Mouse (Mus musculus) T-helper 2 cell (primary cell): Measurements from ENCODE around the gene Bbip1.
"Not testable (repeated sequence)": the region's sequence is repeated elsewhere in the genome, so short reads cannot be mapped to it uniquely, and the experiment has no call there.

Source experiments
- in situ Hi-C: fragments of 300-600 bp; cut with MboI, MseI; formaldehyde crosslinking; loops from one replicate; pipeline ENCODE4 v1.15.1; 2025; ENCODE audit warnings: high pct_unique_total_duplicates

Bbip1 gene

DNA sequence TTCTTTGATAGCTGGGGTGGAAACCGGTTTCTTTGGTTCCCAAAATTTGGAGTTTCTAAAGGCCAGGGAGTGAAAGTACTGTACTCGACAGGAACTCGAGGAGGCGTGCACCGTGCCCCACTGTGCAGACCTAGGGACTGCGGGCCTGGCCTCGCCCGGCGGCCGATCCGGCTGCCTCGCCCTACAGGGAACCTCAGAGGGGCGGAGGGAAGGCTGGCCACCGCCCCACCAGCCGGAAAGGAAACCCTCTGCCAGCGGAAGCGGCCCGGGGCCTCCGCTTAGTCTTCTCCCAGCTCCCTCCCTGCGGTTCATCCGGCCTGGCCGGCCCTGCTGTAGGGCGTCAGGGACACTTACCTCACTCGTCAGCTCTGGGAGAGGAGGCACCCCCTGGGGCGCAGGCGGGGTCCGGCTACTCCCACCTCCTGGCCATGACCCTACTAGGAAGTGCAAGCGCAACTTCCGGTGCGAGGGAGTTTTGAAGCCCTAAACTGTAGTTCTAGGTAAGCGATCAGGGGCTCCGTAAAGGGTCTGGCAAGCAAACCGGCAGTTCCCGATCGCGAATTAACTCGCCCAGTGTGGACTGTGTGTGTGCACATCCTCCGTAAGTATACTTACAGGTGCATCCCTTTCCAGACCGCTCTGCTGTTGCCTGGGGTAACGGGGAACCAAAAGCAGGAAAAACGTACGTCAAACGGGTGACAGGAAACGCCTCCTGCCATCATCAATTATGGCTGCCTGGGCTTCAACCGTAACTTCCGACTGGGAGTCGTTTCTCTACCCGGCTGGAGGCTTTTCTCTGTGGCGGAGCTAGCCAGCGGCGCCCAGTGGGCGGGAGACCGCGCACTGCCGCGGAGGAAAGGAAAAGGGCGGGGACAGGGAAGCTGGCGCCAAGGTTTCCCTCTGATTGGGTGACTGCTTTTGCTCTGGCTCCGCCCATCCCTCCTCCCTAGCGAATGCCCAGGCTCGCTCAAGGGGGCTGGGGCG is at the start of gene Bbip1, which contains the start of gene Shoc2:
Gene Bbip1 (minus strand): TSS at position 826 of the 984 bp plus-strand sequence.
Gene Shoc2 (plus strand): TSS at position 505 of the 984 bp plus-strand sequence.
- in situ Hi-C loops: no loop called here

DNA sequence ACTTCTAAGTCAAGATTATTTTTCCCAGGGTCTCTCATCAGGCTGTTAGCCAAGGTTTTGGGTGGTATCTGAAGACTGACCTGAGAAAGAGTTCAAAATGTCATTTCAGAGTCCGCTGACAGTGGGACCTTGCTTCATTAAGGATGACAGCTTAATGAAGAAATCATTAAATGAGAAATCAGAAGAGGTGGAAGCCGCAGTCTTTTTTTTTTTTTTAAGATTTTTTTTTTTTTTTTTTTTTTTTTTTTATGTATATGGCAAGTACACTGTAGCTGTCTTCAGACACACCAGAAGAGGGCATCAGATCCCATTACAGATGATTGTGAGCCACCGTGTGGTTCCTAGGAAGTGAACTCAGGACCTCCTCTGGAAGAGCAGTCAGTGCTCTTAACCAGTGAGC is 49.4 kb upstream of the Bbip1 start:
- in situ Hi-C loops: no loop called here

DNA sequence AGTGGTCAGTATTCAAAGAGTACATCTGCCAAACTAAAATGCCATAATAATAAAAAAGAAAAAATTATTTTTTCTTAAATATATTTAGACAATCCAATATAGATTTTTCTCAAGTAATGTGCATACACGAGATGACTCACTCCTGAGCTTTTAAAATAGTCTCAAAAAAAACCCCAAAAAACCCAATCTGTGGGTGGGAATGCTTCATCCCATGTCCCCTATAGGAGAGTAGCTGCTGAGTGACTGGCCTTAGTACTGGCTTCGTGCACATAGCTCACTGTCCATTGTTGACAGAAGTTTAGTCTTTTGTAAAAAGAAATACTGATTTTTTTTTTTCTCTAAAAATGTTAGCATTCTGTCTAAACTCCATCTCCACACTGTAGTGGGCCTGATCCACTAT is 46.1 kb upstream of the Bbip1 start:
- in situ Hi-C loops: no loop called here

GRCm38 (mm10) chr19:53984628-53985027 is 40.2 kb upstream of the Bbip1 start:
- in situ Hi-C loops: no loop called here

GRCm38 (mm10) chr19:53983336-53983735 is 38.9 kb upstream of the Bbip1 start:
- in situ Hi-C loops: no loop called here

GRCm38 (mm10) chr19:53982041-53982440 is 37.6 kb upstream of the Bbip1 start:
- in situ Hi-C loops: no loop called here

GRCm38 (mm10) chr19:53973656-53974055 is 29.2 kb upstream of the Bbip1 start:
- in situ Hi-C loops: no loop called here

- in situ Hi-C loops: no loop called here
These were observed 27.5 kb upstream of the Bbip1 start for GRCm38 (mm10) chr19:53971938-53972337.

DNA sequence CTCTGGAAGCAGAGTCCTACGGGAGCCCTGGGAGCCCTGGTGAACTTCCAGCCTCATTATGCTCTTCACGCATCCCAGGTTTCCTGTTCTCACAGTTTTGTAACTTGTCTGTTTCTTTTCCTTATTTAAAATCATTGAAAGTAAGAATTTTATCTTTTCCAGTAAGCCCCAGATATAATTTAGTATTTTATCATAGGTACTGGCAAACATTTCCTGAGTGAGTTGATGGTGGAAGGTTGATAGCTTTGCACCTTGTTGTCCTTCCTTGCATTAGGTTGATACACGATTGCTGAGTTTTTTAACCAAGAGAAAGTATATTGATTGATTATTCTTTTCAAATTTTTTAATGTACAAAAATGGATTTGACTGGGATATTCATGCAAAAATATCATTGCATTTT is 24.8 kb upstream of the Bbip1 start:
- in situ Hi-C loops: no loop called here

GRCm38 (mm10) chr19:53964910-53965633 is 20.6 kb upstream of the Bbip1 start:
- in situ Hi-C loops: no loop called here

- in situ Hi-C loops: not testable (repeated sequence)
These were observed 19.9 kb upstream of the Bbip1 start for GRCm38 (mm10) chr19:53964347-53964746.

- in situ Hi-C loops: no loop called here
These were observed 18.1 kb upstream of the Bbip1 start for GRCm38 (mm10) chr19:53962511-53962910.

- in situ Hi-C loops: no loop called here
These were observed 13.1 kb upstream of the Bbip1 start for GRCm38 (mm10) chr19:53957513-53957912.

GRCm38 (mm10) chr19:53945171-53946042 is 980 bp upstream of the Bbip1 start:
- in situ Hi-C loops: no loop called here

- in situ Hi-C loops: no loop called here
These were observed 351 bp upstream of the Bbip1 start for GRCm38 (mm10) chr19:53944786-53945169.

GRCm38 (mm10) chr19:53942342-53942741 is 2.1 kb downstream of the Bbip1 start:
- in situ Hi-C loops: no loop called here

GRCm38 (mm10) chr19:53941139-53941538 is 3.3 kb downstream of the Bbip1 start:
- in situ Hi-C loops: no loop called here

DNA sequence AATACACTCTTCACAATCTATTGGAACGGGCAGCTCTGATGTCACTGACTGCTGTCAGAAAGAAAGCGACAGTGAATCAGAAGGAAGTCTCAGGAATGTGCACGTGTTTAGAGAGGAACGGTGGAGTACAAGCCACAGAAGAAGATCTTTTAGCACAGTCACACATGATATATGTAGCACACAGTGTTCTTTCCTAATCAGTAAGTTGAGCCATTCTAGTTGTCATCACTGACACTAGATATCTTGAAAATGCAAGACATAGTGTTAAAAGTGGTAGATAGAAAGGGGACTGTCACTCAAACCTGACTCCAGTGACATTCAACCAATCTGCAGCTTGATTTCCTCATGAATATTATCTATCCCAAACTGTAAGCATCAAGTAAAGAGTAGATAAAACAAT is 5.0 kb downstream of the Bbip1 start:
- in situ Hi-C loops: no loop called here

DNA sequence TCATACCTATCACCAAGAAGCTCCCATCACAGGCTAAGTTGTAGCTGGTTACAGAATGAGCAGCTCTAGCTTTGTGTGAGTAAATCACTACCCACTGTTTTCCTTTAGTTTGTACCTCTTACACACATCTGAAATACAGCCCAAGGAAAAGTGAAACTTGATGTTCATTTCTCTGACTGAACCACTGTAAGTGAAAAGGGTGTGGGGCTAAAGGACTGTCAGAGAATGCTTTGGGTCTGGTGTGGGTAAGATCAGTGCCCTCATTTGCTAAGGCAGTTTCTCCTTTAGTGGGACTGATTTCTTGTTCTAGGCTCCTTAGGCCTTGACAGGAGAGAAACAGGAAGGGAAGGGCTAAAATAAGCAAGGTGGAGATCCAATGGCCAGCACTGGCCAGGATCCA is 10.4 kb downstream of the Bbip1 start:
- in situ Hi-C loops: no loop called here

- in situ Hi-C loops: no loop called here
These were observed 11.4 kb downstream of the Bbip1 start for GRCm38 (mm10) chr19:53933050-53933449.

- in situ Hi-C loops: loop anchor here (5.0 kb wide), 1 partner anchor 167 kb away; no protein-coding TSS in a partner anchor
These were observed 15.2 kb downstream of the Bbip1 start for GRCm38 (mm10) chr19:53929218-53929617.
